Mouse (Mus musculus) embryo, embryonic 11 days (tissue): ENCODE results near the gene Abca8a.

Source experiments
- DNase-seq: peaks from one replicate; pipeline ENCODE4 v3.0.0-alpha.2; 2015

Gene Abca8a

DNA sequence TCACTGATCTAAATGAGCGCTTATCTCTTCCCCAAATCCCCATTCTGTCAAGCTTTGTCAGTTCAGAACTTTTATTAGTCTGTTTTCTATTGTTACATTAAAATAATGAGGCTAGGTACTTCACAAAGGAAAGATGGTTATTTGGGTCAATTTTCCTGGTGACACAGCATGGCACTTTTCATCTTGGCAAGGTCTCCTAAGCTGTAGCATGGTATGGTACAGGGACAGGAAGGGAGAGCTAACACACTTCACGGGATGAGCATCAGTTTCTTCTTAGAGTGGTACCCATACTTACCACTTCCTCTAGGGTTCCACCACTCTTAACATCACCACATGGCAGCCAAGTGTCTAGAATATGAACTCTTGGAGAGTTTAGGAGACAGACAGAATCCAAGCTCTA is 113.9 kb downstream of the Abca8a start:
- no peak for DNase-seq
